Mouse (Mus musculus) thymus, postnatal 25 days (tissue): ENCODE results near the gene Hecw2.

Source experiments
- DNase-seq: peaks from one replicate; pipeline ENCODE4 v3.0.0; 2022

Gene Hecw2

DNA sequence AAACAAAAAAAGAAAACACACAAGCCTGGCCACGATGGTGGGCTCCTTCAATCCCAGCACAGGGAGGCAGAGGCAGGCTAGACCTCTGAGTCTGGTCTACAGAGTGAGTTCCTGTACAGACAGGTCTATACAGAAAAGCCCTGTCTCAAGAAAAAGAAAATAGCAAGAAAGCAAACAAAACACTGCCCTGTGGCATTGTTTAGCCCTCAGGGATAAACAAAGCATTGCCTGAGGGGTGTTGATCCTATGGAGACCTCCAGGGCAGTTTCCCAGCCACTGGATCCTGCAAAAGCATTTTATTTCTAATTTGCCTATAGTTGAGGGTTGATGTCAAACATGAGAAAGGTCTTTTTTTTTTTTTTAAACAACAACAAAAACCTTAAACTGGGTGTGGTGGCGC is 327.7 kb downstream of the Hecw2 start:
- no peak for DNase-seq

- DNase-seq, result no peak
Observed at GRCm38 (mm10) chr1:53866374-53866902, 328.5 kb downstream of the Hecw2 start.

DNA sequence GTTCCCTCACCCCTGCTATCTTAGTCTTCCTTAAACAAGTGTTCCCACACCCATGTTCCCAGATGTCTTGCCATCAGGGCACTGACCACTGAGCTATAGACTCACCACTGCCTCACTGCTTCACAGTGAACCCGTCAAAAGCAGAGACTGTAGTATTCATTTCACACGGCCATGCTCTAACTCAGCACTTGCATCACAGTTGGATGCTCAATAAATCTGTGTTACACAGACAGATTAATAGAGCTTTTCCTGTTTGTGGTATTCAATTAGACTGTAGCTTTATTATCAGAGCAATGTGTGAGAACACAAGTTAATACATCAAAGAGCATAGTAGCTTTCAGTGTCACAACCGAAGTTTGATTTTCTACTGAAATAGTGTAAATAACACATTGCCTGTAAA is 330.9 kb downstream of the Hecw2 start:
- no peak for DNase-seq

DNA sequence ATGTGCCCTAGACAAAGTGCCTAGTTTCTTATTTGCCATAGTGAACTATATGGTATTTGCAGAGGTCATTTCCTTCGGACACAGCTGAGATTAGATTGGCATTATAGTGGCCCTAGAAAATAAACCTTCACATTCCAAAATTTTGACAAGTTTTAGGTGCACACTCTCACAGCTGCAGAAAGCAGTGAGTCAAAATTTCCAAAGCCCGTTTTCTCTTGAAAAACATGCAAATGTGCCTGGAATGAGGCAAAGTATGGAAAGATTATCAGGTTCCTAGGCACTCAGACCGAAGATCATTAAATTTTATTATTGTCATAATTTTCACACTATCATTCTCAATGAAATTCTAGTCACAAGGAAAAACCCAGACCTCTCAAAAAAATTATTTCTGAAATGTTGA is 334.4 kb downstream of the Hecw2 start:
- no peak for DNase-seq

GRCm38 (mm10) chr1:53859175-53859574 is 335.8 kb downstream of the Hecw2 start:
- DNase-seq, result no peak

DNA sequence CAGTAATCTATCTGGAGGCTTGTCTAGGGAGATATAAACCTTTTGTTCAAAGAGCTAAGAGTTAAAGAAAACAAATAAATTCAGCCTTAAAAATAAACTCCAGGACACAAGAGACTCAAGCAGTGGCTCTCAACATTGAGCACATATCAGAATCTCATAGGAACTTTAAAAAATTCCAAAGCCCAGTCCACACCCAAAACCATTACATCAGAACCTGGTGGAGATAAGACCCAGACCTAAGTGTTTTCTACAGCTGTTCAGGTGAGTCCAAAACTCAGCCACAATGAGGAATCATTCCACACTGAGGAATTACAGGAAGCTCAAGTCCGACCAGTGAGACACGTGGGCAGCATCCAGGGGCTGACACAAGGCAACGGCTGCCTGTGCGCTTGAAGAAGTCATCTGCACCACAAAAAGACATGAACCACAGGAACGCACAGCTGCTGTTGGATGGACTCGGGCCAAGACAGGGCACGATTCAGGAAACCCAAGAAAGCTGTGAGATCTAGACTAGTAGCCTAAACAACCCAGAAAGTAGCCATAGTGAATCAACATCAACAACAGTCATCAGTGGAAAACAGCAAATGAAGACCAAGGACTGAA is 338.4 kb downstream of the Hecw2 start:
- DNase-seq, result peak; percentile 49

GRCm38 (mm10) chr1:53855732-53856131 is 339.2 kb downstream of the Hecw2 start:
- no peak for DNase-seq

DNA sequence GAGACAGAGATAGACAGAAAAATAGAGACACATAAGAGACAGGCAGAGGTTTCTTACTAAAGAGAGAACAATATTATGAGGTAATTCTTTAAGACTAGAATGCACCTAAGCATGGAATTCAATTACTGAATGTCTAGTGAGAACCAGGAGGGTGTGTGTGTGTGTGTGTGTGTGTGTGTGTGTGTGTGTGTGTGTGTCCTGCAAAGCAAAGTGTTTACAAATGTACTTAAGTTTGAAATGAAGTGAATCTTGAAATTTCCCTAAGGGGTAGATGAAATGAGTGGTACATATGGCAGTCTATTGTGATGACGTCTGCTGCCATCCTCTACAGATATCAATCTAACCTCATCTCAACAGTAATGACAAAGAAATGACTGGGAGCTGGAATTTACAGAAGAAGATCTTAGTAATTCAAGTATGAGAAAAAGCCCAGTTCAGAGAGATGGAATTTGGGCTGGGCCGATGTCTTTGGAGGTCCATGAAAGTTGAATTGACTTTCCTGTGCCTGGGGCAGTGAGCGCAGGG is 342.8 kb downstream of the Hecw2 start:
- no peak for DNase-seq

DNA sequence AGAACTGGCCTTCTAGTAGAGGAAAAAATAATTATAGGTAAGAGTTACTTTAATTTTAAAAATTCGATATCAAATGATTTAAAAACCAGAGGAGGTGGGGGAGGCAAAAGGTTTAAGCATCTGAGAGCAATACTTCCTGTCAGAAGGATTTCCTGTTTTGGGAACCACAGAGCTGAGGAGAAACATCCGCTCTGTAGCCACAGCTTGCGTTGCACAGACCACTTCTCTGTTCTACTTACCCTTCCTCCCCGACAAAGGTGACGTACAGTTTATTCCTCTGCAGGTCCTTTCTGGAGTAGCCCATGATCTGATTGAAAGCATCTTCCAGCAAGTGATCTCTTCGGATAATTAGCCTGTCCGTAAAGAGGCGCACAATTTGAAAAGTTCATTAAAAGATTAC is 343.6 kb downstream of the Hecw2 start:
- DNase-seq, result peak; percentile 69

DNA sequence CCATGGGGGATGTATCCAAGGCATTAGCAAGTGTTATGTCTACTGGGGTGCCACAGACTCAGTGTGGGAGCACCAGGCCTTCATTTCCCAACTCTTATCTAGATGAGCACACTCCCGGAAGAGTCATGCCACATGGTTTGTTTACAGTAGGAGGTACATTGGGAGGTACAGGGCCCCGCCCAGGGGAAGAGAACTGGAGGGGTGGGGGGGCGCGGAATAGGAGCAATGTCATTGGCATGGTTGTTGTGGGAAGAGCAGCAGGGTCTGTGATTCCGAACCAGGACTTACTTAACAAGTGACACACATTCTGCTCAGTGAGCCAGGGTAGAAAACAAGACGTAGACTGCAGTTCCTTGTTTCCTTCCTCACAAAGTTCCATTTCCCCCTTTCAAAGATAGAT is 344.1 kb downstream of the Hecw2 start:
- peak; percentile 56 for DNase-seq

GRCm38 (mm10) chr1:53846665-53847237 is 348.2 kb downstream of the Hecw2 start:
- no peak for DNase-seq

GRCm38 (mm10) chr1:53845854-53846253 is 349.1 kb downstream of the Hecw2 start:
- DNase-seq, result no peak

- DNase-seq, result no peak
Observed at GRCm38 (mm10) chr1:53844914-53845612, 349.9 kb downstream of the Hecw2 start.

DNA sequence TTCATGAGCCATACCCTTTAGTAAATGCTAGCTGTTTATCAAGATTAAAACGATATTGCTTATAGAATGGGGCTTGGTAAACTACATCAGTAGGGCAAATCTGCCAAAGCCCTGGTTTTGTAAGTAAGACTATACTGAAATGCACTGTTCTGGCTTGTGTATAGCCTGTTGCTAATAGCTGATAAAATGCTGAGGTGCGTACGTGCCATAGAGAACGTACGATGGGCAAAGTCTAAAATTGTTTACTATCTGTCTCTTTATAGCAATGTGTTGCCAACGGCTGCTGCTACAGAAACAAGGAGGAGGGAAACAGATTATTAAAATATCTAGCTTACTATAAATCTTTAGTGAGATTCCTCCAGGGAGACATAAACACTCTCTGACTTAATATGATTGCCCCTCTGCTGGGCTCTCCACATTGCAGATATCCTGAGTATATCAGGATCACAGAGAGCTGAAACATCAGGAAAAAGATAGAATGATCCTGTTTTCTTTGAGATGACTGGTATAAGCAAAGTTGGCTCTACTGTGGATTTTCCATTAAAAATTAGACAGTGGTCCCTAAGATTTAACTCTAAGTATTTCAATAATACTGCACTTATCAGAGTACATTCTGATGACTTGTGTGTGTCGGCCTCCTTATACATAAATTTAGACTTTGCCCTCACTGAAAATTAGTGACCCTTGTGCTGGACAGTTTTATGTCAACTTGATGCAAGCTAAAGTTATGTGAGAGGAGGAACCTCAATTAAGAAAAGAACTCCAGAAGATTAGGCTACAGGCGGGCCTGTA is 350.6 kb downstream of the Hecw2 start:
- DNase-seq, result no peak

- no peak for DNase-seq
Observed at GRCm38 (mm10) chr1:53843051-53843450, 351.9 kb downstream of the Hecw2 start.

- no peak for DNase-seq
Observed at GRCm38 (mm10) chr1:53841080-53841479, 353.9 kb downstream of the Hecw2 start.

GRCm38 (mm10) chr1:53839392-53839791 is 355.6 kb downstream of the Hecw2 start:
- no peak for DNase-seq

DNA sequence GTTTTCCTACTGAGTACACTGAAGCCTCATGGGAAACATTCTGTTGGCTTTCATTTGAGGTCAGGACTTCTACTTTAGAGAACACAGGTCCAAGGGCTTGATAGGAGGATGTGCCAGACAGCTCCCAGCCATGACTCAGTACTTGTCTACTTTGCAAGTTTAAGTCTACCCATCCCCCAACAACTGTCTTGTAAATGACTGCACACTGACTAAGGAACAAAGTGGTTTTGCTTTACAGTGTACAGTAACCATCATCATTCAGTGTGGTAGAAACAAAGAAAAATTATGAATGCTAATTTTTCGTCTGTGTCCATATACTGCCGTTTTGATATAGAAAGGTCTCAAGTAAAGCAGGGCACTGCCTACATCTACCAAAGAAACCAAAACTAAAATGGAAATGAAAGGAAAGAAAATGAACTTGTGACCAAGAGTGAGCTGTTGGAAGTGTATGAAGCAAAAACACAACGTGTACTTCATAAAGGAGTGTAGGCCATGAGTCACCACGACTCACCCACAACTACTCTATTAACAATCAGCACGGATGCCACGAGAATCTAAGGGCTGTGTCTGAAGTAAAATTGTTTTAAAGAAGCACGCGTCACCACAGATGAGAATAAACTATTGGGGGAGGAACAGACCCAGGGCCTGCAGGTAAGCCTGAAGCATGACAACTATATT is 356.6 kb downstream of the Hecw2 start:
- no peak for DNase-seq

DNA sequence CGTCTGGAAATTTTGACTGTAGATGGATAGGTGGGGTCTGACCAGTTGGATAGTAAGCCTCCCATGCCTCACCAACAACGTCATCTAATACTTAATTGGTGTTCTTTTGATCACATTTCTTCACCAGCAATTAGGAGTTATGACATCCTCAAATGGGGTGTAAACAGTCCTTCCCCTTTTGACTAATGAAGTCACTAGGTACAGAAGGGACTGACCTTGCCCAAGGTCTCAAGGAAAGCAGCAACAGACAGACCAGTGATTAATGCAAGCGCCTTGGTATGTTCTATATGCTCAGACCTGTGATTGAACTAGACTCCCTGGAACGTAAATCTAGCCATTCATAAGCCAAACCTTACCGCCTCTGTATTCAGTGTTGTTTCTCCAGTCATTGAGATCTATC is 364.7 kb downstream of the Hecw2 start:
- DNase-seq, result no peak

DNA sequence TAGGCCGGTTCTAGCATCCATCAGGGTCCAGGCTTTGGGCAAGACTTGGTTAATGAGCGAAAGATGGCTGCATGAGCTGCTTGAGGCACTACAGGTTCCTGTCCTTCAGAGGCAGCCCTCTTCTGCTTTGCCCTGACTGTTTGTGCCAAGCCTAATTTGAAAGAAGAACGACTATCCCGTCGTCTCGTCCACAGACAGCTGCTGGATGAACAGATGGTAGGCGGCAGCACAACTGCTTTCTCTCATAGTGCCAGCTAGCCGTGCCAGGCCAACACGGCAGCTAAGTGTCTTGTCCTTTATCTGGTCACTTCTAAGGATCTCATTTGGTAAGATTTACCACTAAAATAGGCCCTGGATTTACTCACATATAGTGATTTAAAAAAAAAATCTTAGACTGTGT is 365.9 kb downstream of the Hecw2 start:
- DNase-seq, result no peak

DNA sequence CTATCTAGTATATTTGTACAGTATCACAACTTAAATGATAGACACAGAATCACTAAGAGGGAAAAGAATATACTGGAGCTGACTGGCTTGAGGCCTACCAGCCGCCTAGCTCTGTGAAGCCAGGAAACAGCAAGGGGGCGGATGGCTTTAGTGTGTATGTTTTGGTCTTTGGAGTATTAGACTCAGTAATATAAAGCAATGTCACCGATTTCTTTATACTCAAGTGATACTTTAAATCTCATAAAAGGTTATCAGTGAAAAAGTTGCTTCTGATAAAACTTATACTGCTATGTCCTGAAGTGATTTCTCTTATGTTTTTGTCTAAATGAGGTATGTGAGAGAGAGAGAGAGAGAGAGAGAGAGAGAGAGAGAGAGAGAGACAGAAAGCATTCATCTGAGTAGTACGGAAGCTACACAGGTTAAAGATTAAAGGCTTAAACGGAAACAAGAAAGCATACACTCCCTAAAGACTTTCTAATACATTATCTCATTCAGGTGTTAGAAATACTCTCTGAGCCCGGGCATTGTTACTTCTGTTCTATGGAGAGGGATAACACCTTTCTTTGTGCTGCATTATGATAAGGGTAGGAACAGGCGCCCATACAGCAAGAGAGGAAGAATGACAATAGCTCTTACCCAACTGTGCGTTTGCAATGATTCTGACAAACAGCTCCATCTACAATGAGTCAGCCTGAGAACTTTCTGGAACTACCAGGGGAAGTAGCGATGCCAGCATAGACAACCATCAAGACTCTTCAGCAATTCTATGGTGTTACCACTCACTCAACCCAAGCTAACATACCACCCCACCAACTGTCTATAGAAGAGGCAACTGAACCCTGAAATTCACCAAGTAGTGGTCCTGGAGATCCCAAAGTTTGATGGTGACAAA is 370.3 kb downstream of the Hecw2 start:
- no peak for DNase-seq
